Mouse (Mus musculus) layer of hippocampus, adult 8-10 months (tissue): ENCODE measurements at regions not wholly inside any gene's neighbourhood (a gene's known extent, or its start where the extent isn't known, plus 50 kb on each side); places are given as distances from the start of the nearest gene placed in this dataset.

Experiments
- DNase-seq, 2 experiments: peaks; one replicate each; pipeline ENCODE4 v3.0.0; 2022; ENCODE audit warnings: low spot score in 2 of 2

GRCm38 (mm10) chr15:103102068-103102840 lies 64.6 kb downstream of the Smug1 start:
- DNase-seq = no peak

DNA sequence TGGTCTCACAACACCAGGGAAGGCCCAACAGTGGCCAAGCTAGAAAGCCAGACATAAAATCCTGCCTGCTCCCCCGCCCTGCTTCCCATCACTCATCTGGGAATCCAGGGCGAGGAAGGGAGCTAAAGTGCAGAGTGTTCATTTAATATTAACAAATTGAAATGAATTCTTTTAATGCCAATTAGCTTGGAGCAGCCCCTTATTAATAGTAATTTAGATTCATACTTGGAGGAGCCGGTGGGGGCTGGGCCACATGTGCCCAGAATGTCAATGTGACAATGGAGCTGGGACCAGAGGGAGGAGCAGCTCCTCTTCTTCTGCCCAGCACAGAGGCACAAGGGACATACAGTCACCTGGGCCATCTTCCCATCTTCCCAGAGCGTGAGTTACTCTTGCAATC lies 66.8 kb downstream of the Smug1 start:
- no peak for DNase-seq

DNA sequence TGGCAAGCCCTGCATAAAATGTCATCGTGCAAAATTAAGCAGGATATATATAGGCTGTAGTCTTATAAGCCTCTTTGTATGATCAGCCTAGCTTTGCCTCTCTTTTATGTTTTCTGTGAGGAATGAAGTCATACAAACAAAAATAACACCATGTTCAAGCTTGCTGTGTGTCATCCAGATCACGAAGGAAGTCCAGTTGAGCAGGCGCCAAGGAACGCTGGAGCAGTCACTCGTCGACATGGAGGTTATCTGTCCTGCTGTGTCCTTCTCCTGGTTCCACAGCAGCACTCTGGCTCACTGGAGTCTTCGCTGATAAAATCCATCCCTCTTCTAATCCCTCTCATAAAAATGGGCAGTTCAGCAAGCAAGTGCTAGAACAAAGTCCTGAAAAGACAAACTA lies 72.4 kb downstream of the Smug1 start:
- DNase-seq = no peak

- DNase-seq = peak; percentile 43 to 46
These were observed 73.2 kb downstream of the Smug1 start for GRCm38 (mm10) chr15:103093655-103094054.

DNA sequence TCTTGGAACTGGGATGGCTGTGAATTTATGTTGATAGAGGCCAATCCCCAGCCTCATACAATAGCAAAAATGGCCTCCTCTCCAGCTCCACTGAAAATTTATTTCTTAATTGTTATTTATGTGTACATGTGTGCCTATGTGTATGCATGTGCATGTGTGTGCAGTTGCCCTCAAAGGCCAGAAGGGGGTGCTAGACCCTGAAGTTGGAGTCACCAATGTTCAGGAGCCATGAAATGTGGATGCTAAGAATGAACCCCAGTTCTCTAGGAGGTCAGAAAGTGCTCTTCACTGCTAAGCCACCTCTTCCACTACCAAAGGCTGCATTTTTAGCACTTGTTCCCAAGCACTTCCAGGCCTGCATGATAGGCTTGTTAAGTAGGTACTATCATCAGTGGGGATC lies 73.8 kb downstream of the Hoxc4 start:
- no peak for DNase-seq

GRCm38 (mm10) chr15:103090280-103091164 lies 71.8 kb downstream of the Hoxc4 start:
- no peak for DNase-seq

DNA sequence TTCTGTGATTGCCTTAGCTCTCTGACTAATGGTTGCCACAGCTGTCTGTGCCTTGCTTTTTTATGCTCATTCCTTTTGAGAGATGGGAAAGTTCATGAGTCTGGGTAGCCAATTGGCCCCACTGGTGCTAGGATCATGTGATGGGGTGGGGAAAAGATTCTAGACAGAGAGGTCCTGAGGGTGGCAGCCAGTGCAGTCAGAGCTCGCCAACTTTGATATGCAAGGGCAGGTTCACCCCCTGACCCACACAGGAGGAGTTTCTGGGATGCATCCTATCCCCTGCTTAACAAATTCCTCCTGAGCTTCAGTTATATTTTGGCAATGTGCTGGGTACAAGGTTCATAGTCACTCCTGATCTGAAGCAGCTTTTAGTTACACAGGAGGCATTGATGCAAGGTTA lies 71.1 kb downstream of the Hoxc4 start:
- no peak for DNase-seq

GRCm38 (mm10) chr15:103089440-103089839 lies 70.7 kb downstream of the Hoxc4 start:
- DNase-seq = no peak

GRCm38 (mm10) chr15:103087204-103087603 lies 68.5 kb downstream of the Hoxc4 start:
- DNase-seq = no peak

- no peak for DNase-seq
These were observed 67.9 kb downstream of the Hoxc4 start for GRCm38 (mm10) chr15:103086672-103087069.
